Mouse (Mus musculus) bone marrow, adult 2 months (tissue): Measurements from ENCODE around the gene Pycr2. TPM values are rescaled to one million over a fixed set of nuclear protein-coding genes. Genes with fewer than 3 reads are reported as not detected.

Experiments
- H3K27ac ChIP-seq: fragments of 200-500 bp; 2 replicates; pipeline ENCODE4 v1.5.1; 2012; ENCODE audit warnings: low read depth, mild to moderate bottlenecking, control low read depth, inconsistent platforms, low read length; ENCODE audit not compliant: control insufficient read depth, poor library complexity, insufficient read depth
- H3K4me1 ChIP-seq: fragments of 200-500 bp; 2 replicates; pipeline ENCODE4 v1.6.1; 2011; ENCODE audit warnings: low read length; ENCODE audit not compliant: control insufficient read depth, insufficient read depth
- H3K4me3 ChIP-seq: fragments of 200-500 bp; replicated peaks from 2 replicates; pipeline ENCODE3; 2011; ENCODE audit warnings: mild to moderate bottlenecking, low read depth, low read length, control low read depth; ENCODE audit not compliant: control insufficient read depth
- CTCF ChIP-seq: fragments of 200-500 bp; IDR thresholded peaks from 2 replicates; pipeline ENCODE4 v1.5.1; 2011; ENCODE audit warnings: low read length, control low read depth; ENCODE audit not compliant: control insufficient read depth, insufficient read depth
- POLR2A ChIP-seq: fragments of 200-500 bp; IDR thresholded peaks from 2 replicates; pipeline ENCODE4 v1.6.1; 2011; ENCODE audit warnings: low read depth, mild to moderate bottlenecking, control low read depth, low read length, borderline replicate concordance; ENCODE audit not compliant: control insufficient read depth
- WGBS: fragments of 180-500 bp; shearing (Covaris S2); methylation state at CpG from one replicate; pipeline ENCODE4 v1.1.7; 2018; 5-methylcytosine and 5-hydroxymethylcytosine counted together
- polyA plus RNA-seq: library from polyadenylated mRNA; stranded (reverse); fragments of >200 nt; gene quantifications from 2 replicates; pipeline ENCODE4 v1.2.4, GENCODE M21; 2011; ENCODE audit warnings: low replicate concordance; ENCODE audit not compliant: missing spikeins, insufficient read depth, insufficient read length

Gene Pycr2
- polyA plus RNA-seq, 1 experiment: 48.1 TPM

DNA sequence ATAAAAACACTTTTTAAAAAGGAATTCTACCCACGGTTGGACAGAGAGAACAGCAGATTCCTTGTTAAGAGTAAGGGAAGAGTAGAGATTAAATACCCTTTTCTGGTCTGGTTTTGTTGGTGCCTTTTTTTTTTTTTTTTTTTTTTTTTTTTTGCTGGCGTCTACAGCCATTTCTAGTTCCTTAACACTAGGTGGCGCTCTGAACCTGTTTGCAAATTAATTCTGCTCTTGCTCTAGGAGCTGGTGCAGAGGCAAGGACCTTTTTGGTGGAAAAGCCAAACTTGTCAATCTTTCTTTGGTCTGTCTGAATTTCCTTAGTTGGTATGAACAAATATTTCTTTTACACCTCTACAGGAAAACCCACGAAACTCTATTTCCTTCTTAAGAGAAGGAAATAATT is 3.0 kb upstream of the Pycr2 start:
- under 1% methylated on average over 4 of the region's 4 CpGs for WGBS
- TF ChIP-seq CTCF: no peak
- TF ChIP-seq POLR2A: no peak
- Histone ChIP-seq H3K27ac (no peak overlapping the region), H3K4me1 (no peaks in the 10 kb centered on the region; the same call in 1 of the 2 replicates), H3K4me3 (no peak overlapping the region)

DNA sequence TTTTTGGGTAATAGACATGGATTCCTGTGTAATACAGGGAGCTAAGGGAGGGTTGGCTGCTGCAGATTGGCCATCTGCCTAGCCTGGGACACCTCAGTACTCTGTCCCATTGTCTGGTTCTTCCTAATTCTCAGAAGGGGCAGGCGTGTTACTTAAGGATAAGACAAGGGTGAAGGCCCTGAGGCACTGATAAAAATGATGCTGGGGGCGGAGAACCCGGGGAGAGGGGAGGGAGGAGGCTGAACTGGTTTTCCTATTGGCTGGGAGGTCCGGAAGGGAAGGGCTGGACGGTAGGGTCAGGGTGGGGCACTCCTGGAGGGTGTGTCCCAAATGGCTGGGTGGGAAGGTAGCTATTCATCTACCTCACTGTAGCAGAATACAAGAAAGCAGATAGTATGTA is 1.2 kb upstream of the Pycr2 start:
- H3K4me3 ChIP-seq: no peak overlapping the region
- no peak overlapping the region for H3K27ac ChIP-seq
- TF ChIP-seq POLR2A (no peak), CTCF (no peak)
- H3K4me1 ChIP-seq: no peaks in the 10 kb centered on the region; the same call in 1 of the 2 replicates
- 43% methylated on average over 5 of the region's 5 CpGs for WGBS

DNA sequence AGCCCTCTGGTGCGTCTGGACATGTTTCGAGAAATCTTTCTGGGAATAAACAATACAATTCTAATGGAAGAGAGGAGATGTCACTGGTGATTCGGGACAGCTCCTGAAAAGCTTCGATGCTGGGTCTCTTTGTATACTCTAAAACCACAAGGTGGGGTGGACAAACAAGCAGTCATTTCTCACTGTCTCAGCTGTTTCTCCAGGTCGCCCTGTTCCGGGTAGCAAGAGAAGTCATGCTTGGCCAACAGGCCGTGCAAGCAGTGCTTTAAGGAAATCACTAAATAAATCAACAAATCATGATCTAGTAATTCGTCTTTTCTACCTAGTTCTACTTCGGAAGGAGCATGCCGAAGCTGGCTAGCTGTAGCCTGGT is 441 bp upstream of the Pycr2 start:
- Histone ChIP-seq H3K4me3 (peak overlapping the region; percentile 98), H3K4me1 (no peaks in the 10 kb centered on the region; the same call in 1 of the 2 replicates), H3K27ac (peak overlapping the region; percentile 54)
- 21% methylated on average over 10 of the region's 10 CpGs for WGBS
- TF ChIP-seq POLR2A: no peak
- no peak for TF ChIP-seq CTCF

DNA sequence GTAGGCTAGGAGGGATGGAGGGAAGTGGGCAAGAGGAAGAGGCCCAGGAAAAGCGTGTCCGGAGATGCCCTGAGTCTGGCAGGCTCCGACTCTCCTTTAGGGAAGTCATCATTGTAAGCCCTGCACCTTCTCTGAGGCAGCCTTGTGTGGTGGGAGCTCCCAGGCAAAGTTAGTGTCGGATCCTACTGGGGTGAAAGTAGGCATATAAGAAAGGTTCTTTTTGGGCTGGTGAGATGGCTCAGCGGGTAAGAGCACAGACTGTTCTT is 655 bp downstream of the Pycr2 start:
- under 1% methylated on average over 5 of the region's 5 CpGs for WGBS
- TF ChIP-seq CTCF (no peak), POLR2A (no peak)
- Histone ChIP-seq H3K27ac (peak overlapping the region; percentile 68), H3K4me1 (no peaks in the 10 kb centered on the region; the same call in 1 of the 2 replicates), H3K4me3 (peak overlapping the region; percentile 98)

DNA sequence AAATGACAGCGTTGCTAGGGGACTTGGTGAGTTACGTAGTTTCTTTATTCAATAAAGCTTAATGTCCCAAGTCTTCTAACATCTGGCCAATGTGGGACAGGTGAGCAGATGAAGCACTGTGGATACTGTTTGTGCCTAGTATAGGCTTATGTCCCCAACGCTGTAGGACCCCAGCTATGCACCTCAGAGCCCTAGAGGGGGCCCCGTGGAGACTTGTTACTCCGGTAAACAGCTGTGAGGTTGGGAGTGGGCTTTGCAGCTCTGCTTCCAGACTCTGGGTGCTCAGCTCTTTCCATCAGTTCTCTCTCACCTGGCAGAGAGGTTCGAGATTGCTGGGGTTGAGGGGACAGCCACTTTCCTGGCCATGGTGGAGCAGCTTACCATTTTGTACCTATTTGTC is 1.2 kb downstream of the Pycr2 start:
- WGBS: 76% methylated on average over 6 of the region's 6 CpGs
- TF ChIP-seq CTCF (no peak), POLR2A (no peak)
- H3K4me3 ChIP-seq: peak overlapping the region; percentile 38
- H3K4me1 ChIP-seq: no peaks in the 10 kb centered on the region; the same call in 1 of the 2 replicates
- no peak overlapping the region for H3K27ac ChIP-seq

GRCm38 (mm10) chr1:180905876-180906275 is 1.8 kb downstream of the Pycr2 start:
- Histone ChIP-seq H3K4me3 (peak overlapping the region; percentile 14), H3K4me1 (no peaks in the 10 kb centered on the region; the same call in 1 of the 2 replicates), H3K27ac (no peak overlapping the region)
- TF ChIP-seq CTCF (no peak), POLR2A (no peak)
- 93% methylated on average over 17 of the region's 17 CpGs for WGBS

DNA sequence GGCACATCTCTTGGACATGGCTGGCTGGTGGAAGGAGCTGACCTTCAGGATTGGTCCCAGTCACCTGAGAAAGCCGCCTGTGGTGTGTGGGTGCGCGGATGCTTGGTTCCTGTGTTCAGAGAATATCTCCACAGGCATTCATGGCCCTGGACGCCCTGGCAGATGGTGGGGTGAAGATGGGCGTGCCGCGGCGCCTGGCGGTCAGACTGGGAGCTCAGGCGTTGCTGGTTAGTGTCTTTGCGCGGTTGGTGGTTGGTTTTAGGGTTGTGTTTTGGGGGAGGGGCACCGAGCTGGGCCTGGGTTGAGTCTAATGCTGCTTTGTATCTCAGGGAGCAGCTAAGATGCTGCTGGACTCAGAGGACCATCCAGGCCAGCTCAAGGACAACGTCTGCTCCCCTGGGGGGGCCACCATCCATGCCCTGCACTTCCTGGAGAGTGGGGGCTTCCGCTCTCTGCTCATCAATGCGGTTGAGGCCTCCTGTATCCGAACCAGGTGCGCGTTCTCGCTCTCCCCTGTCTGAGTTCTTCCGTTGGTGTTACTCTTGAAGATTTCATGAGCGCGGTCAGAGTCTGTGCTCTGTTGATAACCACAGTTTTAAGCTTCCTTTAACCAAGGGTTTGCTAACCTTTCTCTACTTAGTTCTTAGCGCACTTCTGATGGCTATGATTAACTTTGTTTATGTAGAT is 2.5 kb downstream of the Pycr2 start:
- TF ChIP-seq POLR2A: no peak
- TF ChIP-seq CTCF: no peak
- H3K4me1 ChIP-seq: no peaks in the 10 kb centered on the region; the same call in 1 of the 2 replicates
- H3K27ac ChIP-seq: no peak overlapping the region
- WGBS: 84% methylated on average over 24 of the region's 24 CpGs
- H3K4me3 ChIP-seq: peak overlapping the region; percentile 0

- Histone ChIP-seq H3K4me3 (no peak overlapping the region), H3K27ac (no peak overlapping the region), H3K4me1 (peaks cover 2% of the 10 kb centered on the region)
- 51% methylated on average over 8 of the region's 8 CpGs for WGBS
- no peak for TF ChIP-seq CTCF
- TF ChIP-seq POLR2A: no peak
These were observed 7.0 kb downstream of the Pycr2 start for GRCm38 (mm10) chr1:180911138-180911537.
